Mouse (Mus musculus) intestine, embryonic 15.5 days (tissue): ENCODE measurements at regions not wholly inside any gene's neighbourhood (a gene's known extent, or its start where the extent isn't known, plus 50 kb on each side); places are given as distances from the start of the nearest gene placed in this dataset.

Experiments
- ATAC-seq: fragments of 200-750 bp; cut with Nextera tagmentation; 2 replicates; pipeline ENCODE4 v1.8.0; 2017; ENCODE audit warnings: moderate TSS enrichment, moderate library complexity
- H3K27ac ChIP-seq: fragments of 300-500 bp; sonication (generic); 2 replicates; pipeline ENCODE4 v1.5.1; 2015; ENCODE audit warnings: mild to moderate bottlenecking, inconsistent platforms
- H3K27me3 ChIP-seq: fragments of 300-500 bp; sonication (generic); replicated peaks from 2 replicates; pipeline ENCODE4 v1.6.1; 2015; ENCODE audit warnings: inconsistent platforms
- H3K36me3 ChIP-seq: fragments of 300-500 bp; sonication (generic); 2 replicates; pipeline ENCODE4 v1.6.1; 2015; ENCODE audit warnings: inconsistent platforms
- H3K4me1 ChIP-seq: fragments of 300-500 bp; sonication (generic); replicated peaks from 2 replicates; pipeline ENCODE4 v1.6.1; 2015; ENCODE audit warnings: inconsistent platforms
- H3K4me2 ChIP-seq: fragments of 300-500 bp; sonication (generic); replicated peaks from 2 replicates; pipeline ENCODE4 v1.6.1; 2015; ENCODE audit warnings: mild to moderate bottlenecking, inconsistent platforms
- H3K4me3 ChIP-seq: fragments of 300-500 bp; sonication (generic); replicated peaks from 2 replicates; pipeline ENCODE4 v1.5.1; 2015; ENCODE audit warnings: inconsistent platforms
- H3K9ac ChIP-seq: fragments of 300-500 bp; sonication (generic); 2 replicates; pipeline ENCODE4 v1.6.1; 2015; ENCODE audit warnings: inconsistent platforms
- H3K9me3 ChIP-seq: fragments of 300-500 bp; sonication (generic); 2 replicates; pipeline ENCODE4 v1.6.1; 2016; ENCODE audit warnings: inconsistent platforms
- WGBS: fragments of 180-500 bp; shearing (Covaris S2); methylation state at CpG from one replicate; pipeline ENCODE4 v1.1.7; 2015; 5-methylcytosine and 5-hydroxymethylcytosine counted together

GRCm38 (mm10) chr19:32959844-32960195, 202.5 kb downstream of the Pten start:
- WGBS: 63% methylated on average over 5 of the region's 5 CpGs
- Histone ChIP-seq H3K4me2 (peak overlapping the region; percentile 43; the same call in 1 of the 2 replicates), H3K4me1 (peaks cover 8% of the 10 kb centered on the region; the same call in 1 of the 2 replicates), H3K27ac (peak overlapping the region; percentile 52; the same call in 1 of the 2 replicates), H3K9ac (no peak overlapping the region), H3K27me3 (no peaks in the 10 kb centered on the region), H3K36me3 (no peaks in the 10 kb centered on the region), H3K9me3 (no peaks in the 10 kb centered on the region), H3K4me3 (no peak overlapping the region)
- ATAC-seq: peak; percentile 93

GRCm38 (mm10) chr19:32960196-32960947, 203.1 kb downstream of the Pten start:
- H3K27ac ChIP-seq: peak overlapping the region; percentile 34
- H3K4me2 ChIP-seq: peak overlapping the region; percentile 43
- H3K9me3 ChIP-seq: no peaks in the 10 kb centered on the region
- H3K4me1 ChIP-seq: peaks cover 8% of the 10 kb centered on the region; the same call in 1 of the 2 replicates
- 53% methylated on average over 9 of the region's 9 CpGs for WGBS
- H3K9ac ChIP-seq: no peak overlapping the region
- no peaks in the 10 kb centered on the region for H3K27me3 ChIP-seq
- H3K36me3 ChIP-seq: no peaks in the 10 kb centered on the region
- peak; percentile 48 for ATAC-seq
- H3K4me3 ChIP-seq: no peak overlapping the region

GRCm38 (mm10) chr19:32961525-32961924, 204.2 kb downstream of the Pten start:
- Histone ChIP-seq H3K4me1 (peaks cover 6% of the 10 kb centered on the region; the same call in 1 of the 2 replicates), H3K36me3 (no peaks in the 10 kb centered on the region), H3K9me3 (no peaks in the 10 kb centered on the region), H3K27ac (no peak overlapping the region), H3K4me3 (no peak overlapping the region), H3K9ac (no peak overlapping the region), H3K4me2 (no peak overlapping the region), H3K27me3 (no peaks in the 10 kb centered on the region)
- WGBS: 60% methylated on average over 5 of the region's 5 CpGs
- no peak for ATAC-seq

GRCm38 (mm10) chr19:32963983-32964382, 206.7 kb downstream of the Pten start:
- Histone ChIP-seq H3K27me3 (no peaks in the 10 kb centered on the region), H3K4me2 (no peak overlapping the region), H3K4me3 (no peak overlapping the region), H3K36me3 (no peaks in the 10 kb centered on the region), H3K4me1 (no peaks in the 10 kb centered on the region; the same call in 1 of the 2 replicates), H3K27ac (no peak overlapping the region), H3K9ac (no peak overlapping the region), H3K9me3 (no peaks in the 10 kb centered on the region)
- WGBS: 19% methylated on average over 1 of the region's 1 CpGs
- ATAC-seq: peak; percentile 32; the same call in 1 of the 2 replicates

- Histone ChIP-seq H3K27ac (no peak overlapping the region), H3K9me3 (no peaks in the 10 kb centered on the region), H3K9ac (no peak overlapping the region), H3K4me2 (no peak overlapping the region), H3K36me3 (no peaks in the 10 kb centered on the region), H3K27me3 (no peaks in the 10 kb centered on the region), H3K4me1 (no peaks in the 10 kb centered on the region; the same call in 1 of the 2 replicates), H3K4me3 (no peak overlapping the region)
- ATAC-seq: no peak
- WGBS: 61% methylated on average over 2 of the region's 2 CpGs
Observed at GRCm38 (mm10) chr19:32965488-32965887, 208.2 kb downstream of the Pten start.

GRCm38 (mm10) chr19:32969213-32969776, 212.0 kb downstream of the Pten start:
- 79% methylated on average over 7 of the region's 7 CpGs for WGBS
- Histone ChIP-seq H3K27me3 (no peaks in the 10 kb centered on the region), H3K9ac (no peak overlapping the region), H3K36me3 (no peaks in the 10 kb centered on the region), H3K27ac (no peak overlapping the region), H3K4me2 (no peak overlapping the region), H3K4me1 (no peaks in the 10 kb centered on the region), H3K4me3 (no peak overlapping the region), H3K9me3 (no peaks in the 10 kb centered on the region)
- ATAC-seq: no peak

GRCm38 (mm10) chr19:32972116-32972515, 214.8 kb downstream of the Pten start:
- H3K36me3 ChIP-seq: no peaks in the 10 kb centered on the region
- H3K4me1 ChIP-seq: no peaks in the 10 kb centered on the region
- no peak for ATAC-seq
- no peaks in the 10 kb centered on the region for H3K9me3 ChIP-seq
- no peak overlapping the region for H3K9ac ChIP-seq
- no peak overlapping the region for H3K4me3 ChIP-seq
- H3K27me3 ChIP-seq: no peaks in the 10 kb centered on the region
- no peak overlapping the region for H3K4me2 ChIP-seq
- WGBS: 80% methylated on average over 6 of the region's 6 CpGs
- no peak overlapping the region for H3K27ac ChIP-seq

- 85% methylated on average over 3 of the region's 3 CpGs for WGBS
- H3K36me3 ChIP-seq: no peaks in the 10 kb centered on the region
- no peak overlapping the region for H3K27ac ChIP-seq
- no peak overlapping the region for H3K4me2 ChIP-seq
- H3K4me1 ChIP-seq: no peaks in the 10 kb centered on the region
- no peak overlapping the region for H3K4me3 ChIP-seq
- ATAC-seq: no peak
- no peaks in the 10 kb centered on the region for H3K9me3 ChIP-seq
- no peaks in the 10 kb centered on the region for H3K27me3 ChIP-seq
- no peak overlapping the region for H3K9ac ChIP-seq
Observed at GRCm38 (mm10) chr19:32973130-32973529, 215.8 kb downstream of the Pten start.

- 78% methylated on average over 4 of the region's 4 CpGs for WGBS
- H3K27me3 ChIP-seq: no peaks in the 10 kb centered on the region
- H3K27ac ChIP-seq: no peak overlapping the region
- H3K9ac ChIP-seq: no peak overlapping the region
- no peak overlapping the region for H3K4me2 ChIP-seq
- no peak for ATAC-seq
- H3K36me3 ChIP-seq: no peaks in the 10 kb centered on the region
- no peak overlapping the region for H3K4me3 ChIP-seq
- no peaks in the 10 kb centered on the region for H3K9me3 ChIP-seq
- no peaks in the 10 kb centered on the region for H3K4me1 ChIP-seq
Observed at GRCm38 (mm10) chr19:32974778-32975240, 217.5 kb downstream of the Pten start.

- H3K27me3 ChIP-seq: no peaks in the 10 kb centered on the region
- H3K4me1 ChIP-seq: no peaks in the 10 kb centered on the region
- ATAC-seq: no peak
- 86% methylated on average over 5 of the region's 5 CpGs for WGBS
- no peaks in the 10 kb centered on the region for H3K9me3 ChIP-seq
- H3K4me2 ChIP-seq: no peak overlapping the region
- no peaks in the 10 kb centered on the region for H3K36me3 ChIP-seq
- H3K27ac ChIP-seq: no peak overlapping the region
- no peak overlapping the region for H3K4me3 ChIP-seq
- H3K9ac ChIP-seq: no peak overlapping the region
Observed at GRCm38 (mm10) chr19:32975303-32975702, 218.0 kb downstream of the Pten start.

GRCm38 (mm10) chr19:32976507-32976906, 219.2 kb downstream of the Pten start:
- 93% methylated on average over 7 of the region's 7 CpGs for WGBS
- ATAC-seq: no peak
- H3K27me3 ChIP-seq: no peaks in the 10 kb centered on the region
- H3K4me1 ChIP-seq: no peaks in the 10 kb centered on the region
- no peak overlapping the region for H3K4me2 ChIP-seq
- H3K4me3 ChIP-seq: no peak overlapping the region
- no peaks in the 10 kb centered on the region for H3K9me3 ChIP-seq
- H3K9ac ChIP-seq: no peak overlapping the region
- H3K36me3 ChIP-seq: no peaks in the 10 kb centered on the region
- no peak overlapping the region for H3K27ac ChIP-seq

- Histone ChIP-seq H3K4me1 (no peaks in the 10 kb centered on the region), H3K27ac (no peak overlapping the region), H3K4me3 (no peak overlapping the region), H3K36me3 (no peaks in the 10 kb centered on the region), H3K4me2 (no peak overlapping the region), H3K27me3 (no peaks in the 10 kb centered on the region), H3K9ac (no peak overlapping the region), H3K9me3 (no peaks in the 10 kb centered on the region)
- WGBS: 83% methylated on average over 7 of the region's 7 CpGs
- no peak for ATAC-seq
Observed at GRCm38 (mm10) chr19:32978037-32978745, 220.9 kb downstream of the Pten start.
